Mouse (Mus musculus) embryonic facial prominence, embryonic 11.5 days (tissue): Measurements from ENCODE around the gene Itpkc. TPM values are rescaled to one million over a fixed set of nuclear protein-coding genes. Genes with fewer than 3 reads are reported as not detected.

ENCODE experiments used
- ATAC-seq: fragments of 200-750 bp; cut with Nextera tagmentation; replicated peaks from 2 replicates; pipeline ENCODE4 v1.8.0; 2017; ENCODE audit warnings: low read depth; ENCODE audit not compliant: insufficient number of reproducible peaks, low FRiP score, low TSS enrichment
- DNase-seq: peaks from one replicate; pipeline ENCODE4 v3.0.0-alpha.2; 2015; ENCODE audit warnings: low spot score
- H3K27ac ChIP-seq: fragments of 300-500 bp; sonication (generic); replicated peaks from 2 replicates; pipeline ENCODE4 v1.5.1; 2014; ENCODE audit warnings: mild to moderate bottlenecking, low read depth, low read length, control low read depth
- H3K27me3 ChIP-seq: fragments of 300-500 bp; sonication (generic); 2 replicates; pipeline ENCODE4 v1.6.1; 2014; ENCODE audit warnings: mild to moderate bottlenecking, low read length, moderate library complexity, mixed read lengths; ENCODE audit not compliant: control insufficient read depth, insufficient read depth
- H3K36me3 ChIP-seq: fragments of 300-500 bp; sonication (generic); replicated peaks from 2 replicates; pipeline ENCODE4 v1.6.1; 2014; ENCODE audit warnings: low read depth, mild to moderate bottlenecking, low read length, moderate library complexity, mixed read lengths; ENCODE audit not compliant: control insufficient read depth, insufficient read depth
- H3K4me1 ChIP-seq: fragments of 300-500 bp; sonication (generic); 2 replicates; pipeline ENCODE4 v1.6.1; 2014; ENCODE audit warnings: low read length, mixed read lengths; ENCODE audit not compliant: control insufficient read depth, insufficient read depth
- H3K4me2 ChIP-seq: fragments of 300-500 bp; sonication (generic); 2 replicates; pipeline ENCODE4 v1.6.1; 2014; ENCODE audit warnings: low read depth, mild to moderate bottlenecking, control low read depth, low read length, moderate library complexity
- H3K4me3 ChIP-seq: fragments of 300-500 bp; sonication (generic); 2 replicates; pipeline ENCODE4 v1.5.1; 2014; ENCODE audit warnings: low read depth, low read length, control low read depth
- H3K9ac ChIP-seq: fragments of 300-500 bp; sonication (generic); replicated peaks from 2 replicates; pipeline ENCODE4 v1.6.1; 2014; ENCODE audit warnings: mild to moderate bottlenecking, control low read depth, low read length
- H3K9me3 ChIP-seq: fragments of 300-500 bp; sonication (generic); replicated peaks from 2 replicates; pipeline ENCODE4 v1.6.1; 2016; ENCODE audit warnings: mild to moderate bottlenecking, low read length, inconsistent platforms, mixed read lengths; ENCODE audit not compliant: control insufficient read depth
- WGBS: fragments of 180-500 bp; shearing (Covaris S2); extraction: QIAGEN DNeasy Blood & Tissue Kit; methylation state at CpG from one replicate; pipeline ENCODE4 v1.1.7; 2014; 5-methylcytosine and 5-hydroxymethylcytosine counted together
- polyA plus RNA-seq: library from polyadenylated mRNA; unstranded; fragments of >200 nt; fragmentation: Nextera tagmentation; extraction: Ambion mirVana; gene quantifications from 2 replicates; pipeline ENCODE4 v1.2.1, GENCODE M21; 2014

Itpkc gene
- polyA plus RNA-seq, 1 experiment from 2014 or later = 6.0 TPM

GRCm38 (mm10) chr7:27165696-27166095 is 62.8 kb downstream of the Itpkc start:
- Histone ChIP-seq H3K27ac (peak overlapping the region; percentile 96), H3K4me1 (peaks cover 11% of the 10 kb centered on the region), H3K4me3 (peak overlapping the region; percentile 59), H3K27me3 (no peaks in the 10 kb centered on the region), H3K36me3 (peaks cover 4% of the 10 kb centered on the region; the same call in 1 of the 2 replicates), H3K4me2 (peak overlapping the region; percentile 74), H3K9ac (peak overlapping the region; percentile 80), H3K9me3 (no peaks in the 10 kb centered on the region)
- ATAC-seq (no peak), DNase-seq (no peak)
- 2% methylated on average over 8 of the region's 8 CpGs for WGBS

- Histone ChIP-seq H3K9ac (peak overlapping the region; percentile 80), H3K4me2 (peak overlapping the region; percentile 74), H3K4me3 (peak overlapping the region; percentile 59), H3K9me3 (no peaks in the 10 kb centered on the region), H3K27ac (no peak overlapping the region), H3K27me3 (no peaks in the 10 kb centered on the region), H3K4me1 (peaks cover 11% of the 10 kb centered on the region), H3K36me3 (peaks cover 4% of the 10 kb centered on the region; the same call in 1 of the 2 replicates)
- DNase-seq (no peak), ATAC-seq (0 out of 2 replicates have a peak, but pooled peaks have one; percentile 12)
- WGBS = 81% methylated on average over 23 of the region's 23 CpGs
Measured at GRCm38 (mm10) chr7:27165007-27165655, 63.3 kb downstream of the Itpkc start.

GRCm38 (mm10) chr7:27164112-27164947 is 64.1 kb downstream of the Itpkc start:
- Histone ChIP-seq H3K27ac (no peak overlapping the region), H3K4me1 (peaks cover 11% of the 10 kb centered on the region)
- 84% methylated on average over 33 of the region's 33 CpGs for WGBS

GRCm38 (mm10) chr7:27163450-27163805 is 65.0 kb downstream of the Itpkc start:
- H3K36me3 ChIP-seq = peaks cover 15% of the 10 kb centered on the region

More at GRCm38 (mm10) chr7:27164112-27164947, 64.1 kb downstream of the Itpkc start:
- Histone ChIP-seq H3K9ac (peak overlapping the region; percentile 10; the same call in 1 of the 2 replicates), H3K36me3 (peaks cover 6% of the 10 kb centered on the region), H3K9me3 (no peaks in the 10 kb centered on the region), H3K27me3 (no peaks in the 10 kb centered on the region), H3K4me2 (peak overlapping the region; percentile 25), H3K4me3 (no peak overlapping the region)
- DNase-seq = no peak
- ATAC-seq = no peak

GRCm38 (mm10) chr7:27162780-27163449 is 65.5 kb downstream of the Itpkc start:
- Histone ChIP-seq H3K9me3 (no peaks in the 10 kb centered on the region), H3K36me3 (peaks cover 15% of the 10 kb centered on the region), H3K4me3 (no peak overlapping the region), H3K4me2 (no peak overlapping the region), H3K9ac (no peak overlapping the region; the same call in 1 of the 2 replicates), H3K27me3 (no peaks in the 10 kb centered on the region), H3K4me1 (peaks cover 11% of the 10 kb centered on the region), H3K27ac (no peak overlapping the region)
- DNase-seq (no peak), ATAC-seq (no peak)
- WGBS = 91% methylated on average over 5 of the region's 5 CpGs

More at GRCm38 (mm10) chr7:27163450-27163805, 65.0 kb downstream of the Itpkc start:
- ATAC-seq = no peak
- Histone ChIP-seq H3K4me1 (peaks cover 11% of the 10 kb centered on the region), H3K9ac (no peak overlapping the region; the same call in 1 of the 2 replicates), H3K4me2 (no peak overlapping the region), H3K4me3 (no peak overlapping the region), H3K9me3 (no peaks in the 10 kb centered on the region), H3K27ac (no peak overlapping the region), H3K27me3 (no peaks in the 10 kb centered on the region)
- WGBS = 75% methylated on average over 5 of the region's 5 CpGs
- no peak for DNase-seq

GRCm38 (mm10) chr7:27161744-27162143 is 66.7 kb downstream of the Itpkc start:
- Histone ChIP-seq H3K9me3 (no peaks in the 10 kb centered on the region), H3K4me3 (no peak overlapping the region), H3K9ac (no peak overlapping the region; the same call in 1 of the 2 replicates), H3K27ac (no peak overlapping the region), H3K4me2 (no peak overlapping the region), H3K4me1 (peaks cover 11% of the 10 kb centered on the region), H3K36me3 (peaks cover 15% of the 10 kb centered on the region), H3K27me3 (no peaks in the 10 kb centered on the region)
- WGBS = 82% methylated on average over 4 of the region's 4 CpGs
- ATAC-seq (no peak), DNase-seq (no peak)

- Histone ChIP-seq H3K27ac (no peak overlapping the region), H3K9me3 (no peaks in the 10 kb centered on the region), H3K36me3 (peaks cover 15% of the 10 kb centered on the region), H3K4me2 (no peak overlapping the region), H3K27me3 (no peaks in the 10 kb centered on the region), H3K4me3 (no peak overlapping the region), H3K4me1 (peaks cover 11% of the 10 kb centered on the region), H3K9ac (no peak overlapping the region)
- WGBS = 86% methylated on average over 3 of the region's 3 CpGs
- no peak for ATAC-seq
- no peak for DNase-seq
Measured at GRCm38 (mm10) chr7:27160921-27161320, 67.5 kb downstream of the Itpkc start.
